Mouse (Mus musculus): ENCODE measurements at regions not wholly inside any gene's neighbourhood (a gene's known extent, or its start where the extent isn't known, plus 50 kb on each side); places are given as distances from the start of the nearest gene placed in this dataset.

- no peak for TF ChIP-seq POLR2A (IDR thresholded peaks at IDR 0.05; ENCODE audit: low read depth, low read length)
- TF ChIP-seq CTCF (IDR thresholded peaks at IDR 0.05; ENCODE audit: borderline replicate concordance, insufficient read depth, low read length) = no peak
These were observed 99.7 kb upstream of the Rbms3 start for GRCm38 (mm10) chr9:117729366-117729765.

All from embryonic fibroblast, embryonic 13.5 days (primary cell).